Mouse (Mus musculus) thymus, adult 2 months (tissue): ENCODE data around the gene Wdr63. TPM values are rescaled to one million over a fixed set of nuclear protein-coding genes. Genes with fewer than 3 reads are reported as not detected.

Source experiments
- DNase-seq: peaks from one replicate; pipeline ENCODE4 v3.0.0; 2021
- H3K27ac ChIP-seq: fragments of 200-500 bp; 2 replicates; pipeline ENCODE4 v1.5.1; 2012; ENCODE audit warnings: low read length, control low read depth; ENCODE audit not compliant: control insufficient read depth, insufficient read depth
- H3K27me3 ChIP-seq: fragments of 200-500 bp; 2 replicates; pipeline ENCODE4 v1.6.1; 2012; ENCODE audit warnings: mild to moderate bottlenecking, low read length, moderate library complexity, mixed read lengths; ENCODE audit not compliant: control insufficient read depth, insufficient read depth
- H3K36me3 ChIP-seq: fragments of 200-500 bp; 2 replicates; pipeline ENCODE4 v1.6.1; 2012; ENCODE audit warnings: mild to moderate bottlenecking, low read length, moderate library complexity; ENCODE audit not compliant: control insufficient read depth, insufficient read depth
- H3K4me1 ChIP-seq: fragments of 200-500 bp; replicated peaks from 2 replicates; pipeline ENCODE4 v1.6.1; 2012; ENCODE audit warnings: low read length; ENCODE audit not compliant: control insufficient read depth, insufficient read depth
- H3K4me3 ChIP-seq: fragments of 200-500 bp; 2 replicates; pipeline ENCODE4 v1.5.1; 2012; ENCODE audit warnings: mild to moderate bottlenecking, low read length, control low read depth, moderate library complexity; ENCODE audit not compliant: control insufficient read depth, insufficient read depth
- CTCF ChIP-seq: fragments of 200-500 bp; IDR thresholded peaks from 2 replicates; pipeline ENCODE4 v1.5.1; 2012; ENCODE audit warnings: mild to moderate bottlenecking, control low read depth, low read length, moderate library complexity, borderline replicate concordance; ENCODE audit not compliant: control insufficient read depth, poor library complexity, insufficient read depth; ENCODE audit errors: extremely low read depth
- POLR2A ChIP-seq: fragments of 200-500 bp; IDR thresholded peaks from 2 replicates; pipeline ENCODE4 v1.6.1; 2012; ENCODE audit warnings: mild to moderate bottlenecking, low read length, control low read depth, moderate library complexity; ENCODE audit not compliant: control insufficient read depth, poor library complexity, insufficient read depth; ENCODE audit errors: extremely low read depth
- WGBS: fragments of 180-500 bp; shearing (Covaris S2); methylation state at CpG from one replicate; pipeline ENCODE4 v1.1.7; 2018; 5-methylcytosine and 5-hydroxymethylcytosine counted together
- polyA plus RNA-seq: library from polyadenylated mRNA; depleted of rRNA; stranded (reverse); fragments of >200 nt; gene quantifications from 2 replicates; pipeline ENCODE4 v1.2.3, GENCODE M21; 2012

The Wdr63 gene
- polyA plus RNA-seq, 1 experiment = 0.03 TPM

- TF ChIP-seq POLR2A (no peak), CTCF (no peak)
- H3K27me3 ChIP-seq = no peaks in the 10 kb centered on the region; the same call in 1 of the 2 replicates
- WGBS = 51% methylated on average over 2 of the region's 2 CpGs
- H3K4me1 ChIP-seq = peaks cover 5% of the 10 kb centered on the region; the same call in 1 of the 2 replicates
- H3K36me3 ChIP-seq = no peaks in the 10 kb centered on the region
- no peak for DNase-seq
- no peak overlapping the region for H3K27ac ChIP-seq
- H3K4me3 ChIP-seq = no peak overlapping the region
These were observed 2.4 kb upstream of the Wdr63 start for GRCm38 (mm10) chr3:146110358-146110757.

- DNase-seq = no peak
- peaks cover 5% of the 10 kb centered on the region; the same call in 1 of the 2 replicates for H3K4me1 ChIP-seq
- 82% methylated on average over 2 of the region's 2 CpGs for WGBS
- H3K27me3 ChIP-seq = no peaks in the 10 kb centered on the region; the same call in 1 of the 2 replicates
- no peak overlapping the region for H3K27ac ChIP-seq
- TF ChIP-seq CTCF (no peak), POLR2A (no peak)
- no peaks in the 10 kb centered on the region for H3K36me3 ChIP-seq
- no peak overlapping the region for H3K4me3 ChIP-seq
These were observed 1.0 kb upstream of the Wdr63 start for GRCm38 (mm10) chr3:146108945-146109344.

GRCm38 (mm10) chr3:146107116-146107849 is 647 bp downstream of the Wdr63 start:
- no peak for DNase-seq
- 8% methylated on average over 18 of the region's 18 CpGs for WGBS
- peaks cover 5% of the 10 kb centered on the region; the same call in 1 of the 2 replicates for H3K4me1 ChIP-seq
- TF ChIP-seq CTCF (no peak), POLR2A (no peak)
- H3K27ac ChIP-seq = no peak overlapping the region
- H3K27me3 ChIP-seq = no peaks in the 10 kb centered on the region; the same call in 1 of the 2 replicates
- peak overlapping the region; percentile 24; the same call in 1 of the 2 replicates for H3K4me3 ChIP-seq
- H3K36me3 ChIP-seq = no peaks in the 10 kb centered on the region

- peak; percentile 50 for DNase-seq
- TF ChIP-seq POLR2A (no peak), CTCF (no peak)
- 76% methylated on average over 6 of the region's 6 CpGs for WGBS
- Histone ChIP-seq H3K36me3 (no peaks in the 10 kb centered on the region), H3K4me1 (no peaks in the 10 kb centered on the region), H3K4me3 (no peak overlapping the region), H3K27ac (no peak overlapping the region), H3K27me3 (no peaks in the 10 kb centered on the region)
These were observed 5.9 kb downstream of the Wdr63 start for GRCm38 (mm10) chr3:146102049-146102448.

GRCm38 (mm10) chr3:146099925-146100324 is 8.0 kb downstream of the Wdr63 start:
- Histone ChIP-seq H3K27me3 (no peaks in the 10 kb centered on the region), H3K4me3 (no peak overlapping the region), H3K36me3 (no peaks in the 10 kb centered on the region), H3K27ac (no peak overlapping the region), H3K4me1 (no peaks in the 10 kb centered on the region)
- DNase-seq = no peak
- TF ChIP-seq CTCF (no peak), POLR2A (no peak)

- TF ChIP-seq CTCF (no peak), POLR2A (no peak)
- no peaks in the 10 kb centered on the region for H3K27me3 ChIP-seq
- no peak for DNase-seq
- H3K4me3 ChIP-seq = no peak overlapping the region
- H3K36me3 ChIP-seq = no peaks in the 10 kb centered on the region
- no peak overlapping the region for H3K27ac ChIP-seq
- 93% methylated on average over 4 of the region's 4 CpGs for WGBS
- H3K4me1 ChIP-seq = no peaks in the 10 kb centered on the region
These were observed 10.1 kb downstream of the Wdr63 start for GRCm38 (mm10) chr3:146097861-146098260.
